Mouse (Mus musculus) central nervous system, embryonic 18 days (tissue): ENCODE data around the gene Pef1. TPM values are rescaled to one million over a fixed set of nuclear protein-coding genes. Genes with fewer than 3 reads are reported as not detected.

Experiments used
- polyA plus RNA-seq: library from polyadenylated mRNA; depleted of rRNA; stranded (reverse); fragments of >200 nt; gene quantifications from 2 replicates; pipeline ENCODE4 v1.2.3, GENCODE M21; 2012; rRNA removed

Pef1 gene
- polyA plus RNA-seq, result 53.3 and 56.2 TPM in 2 replicates

GRCm38 (mm10) chr4:130102111-130102651, at the start of gene Pef1:
TSS of gene Pef1 (plus strand) at chr4:130102558.

GRCm38 (mm10) chr4:130139214-130139492, 36.8 kb downstream of the Pef1 start, which contains the start of gene Hcrtr1:
TSS of gene Hcrtr1 (minus strand) at chr4:130139359.

GRCm38 (mm10) chr4:130175072-130175711, 72.8 kb downstream of the Pef1 start, which contains the start of gene Tinagl1:
TSS of gene Tinagl1 (minus strand) at chr4:130175122.

Other genes starting within 250 kb of the Pef1 start
- 0.06 and 0.09 TPM in 2 replicates for gene Spocd1, start 173.3 kb upstream of the Pef1 start, polyA plus RNA-seq
- gene Adgrb2, start 117.7 kb upstream of the Pef1 start, polyA plus RNA-seq, result 137 and 156 TPM in 2 replicates
- 22.3 and 41.6 TPM in 2 replicates for gene Col16a1, start 54.7 kb upstream of the Pef1 start, polyA plus RNA-seq
- 6.9 and 8.1 TPM in 2 replicates for gene Hcrtr1, start 36.8 kb downstream of the Pef1 start, polyA plus RNA-seq
- gene Tinagl1, start 72.6 kb downstream of the Pef1 start, polyA plus RNA-seq, result 7.3 and 7.5 TPM in 2 replicates
- gene Gm853, start 119.8 kb downstream of the Pef1 start, polyA plus RNA-seq, result 0.06 and 0.29 TPM in 2 replicates
- gene Serinc2, start 176.6 kb downstream of the Pef1 start, polyA plus RNA-seq, result 36.8 and 39.9 TPM in 2 replicates
- 236 and 273 TPM in 2 replicates for gene Fabp3, start 206.0 kb downstream of the Pef1 start, polyA plus RNA-seq
- gene Gm10570, start 206.1 kb downstream of the Pef1 start, polyA plus RNA-seq, result 0.34 and 0.99 TPM in 2 replicates